Mouse (Mus musculus) spleen, postnatal 0 days (tissue): Measurements from ENCODE around the gene Cd22. TPM values are rescaled to one million over a fixed set of nuclear protein-coding genes. Genes with fewer than 3 reads are reported as not detected.

ENCODE experiments used
- polyA plus RNA-seq: library from polyadenylated mRNA; unstranded; fragments of >200 nt; fragmentation: Nextera tagmentation; extraction: Ambion mirVana; gene quantifications from 2 replicates; pipeline ENCODE4 v1.2.1, GENCODE M21; 2015

The Cd22 gene
- 3.1 and 3.2 TPM in 2 replicates for polyA plus RNA-seq

DNA sequence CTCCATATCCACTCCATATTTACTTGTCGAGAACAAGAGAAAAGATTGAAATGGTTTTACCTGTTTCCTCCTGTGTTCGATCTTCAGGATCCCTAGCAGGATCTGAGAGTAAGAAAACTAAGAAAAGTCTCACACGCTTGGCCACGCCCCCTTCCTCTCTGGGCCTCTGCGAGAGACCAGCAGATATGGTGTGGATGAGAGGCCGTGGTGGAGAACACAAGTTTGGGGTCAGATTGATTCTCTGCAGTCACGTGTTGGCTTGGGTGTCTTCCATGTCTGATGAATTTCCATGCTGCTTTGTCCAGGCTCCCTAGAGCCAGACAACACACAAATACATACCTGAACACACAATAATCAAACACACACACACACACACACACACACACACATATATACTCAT, at the start of gene Cd22:
Gene Cd22, minus strand, starts transcription at position 167 of the 400 bp plus-strand sequence.

DNA sequence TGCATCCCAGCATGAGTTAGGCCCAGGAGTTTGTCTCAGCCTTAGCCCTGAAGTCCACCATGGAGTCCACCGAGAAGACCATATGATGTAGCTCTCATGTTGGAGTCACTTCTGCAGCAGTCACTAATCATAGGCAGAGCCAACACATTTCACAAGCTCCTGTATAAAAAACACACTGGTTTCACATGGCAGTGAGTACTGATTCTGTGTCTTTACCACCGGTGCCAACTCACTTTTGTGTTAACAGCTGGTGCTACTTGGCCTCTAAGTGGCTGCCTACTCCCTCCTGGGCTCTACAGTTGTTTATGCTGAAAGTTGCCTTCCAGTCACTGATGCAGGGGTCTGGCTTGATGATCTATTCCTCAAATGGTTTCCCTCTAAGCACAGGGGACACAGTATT, 44.4 kb upstream of the Cd22 start, which contains the start of gene Hamp2:
Gene Hamp2, minus strand, starts transcription at position 101 of the 400 bp plus-strand sequence.

DNA sequence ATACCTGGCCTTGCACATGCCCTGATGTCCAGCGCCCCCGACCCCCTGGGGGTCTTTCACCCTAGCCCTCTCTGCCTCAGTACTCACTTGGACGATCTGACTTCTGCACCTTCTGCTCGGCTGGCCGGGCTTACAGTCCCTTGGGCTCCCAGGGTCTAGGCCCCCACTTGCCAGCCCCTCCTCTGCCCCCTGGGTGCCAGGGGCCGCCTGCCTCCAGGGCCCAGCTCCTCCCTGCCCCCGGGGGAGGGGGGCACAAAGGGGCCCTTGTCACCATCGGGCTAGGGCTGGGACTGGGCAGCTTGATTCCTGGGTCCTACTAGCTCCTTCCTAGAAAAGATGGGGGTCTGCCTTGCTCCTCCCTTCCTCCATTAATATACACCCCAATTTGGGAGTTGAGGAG, 34.6 kb upstream of the Cd22 start, which contains the start of gene Mag:
Gene Mag, minus strand, starts transcription at position 142 of the 400 bp plus-strand sequence.

DNA sequence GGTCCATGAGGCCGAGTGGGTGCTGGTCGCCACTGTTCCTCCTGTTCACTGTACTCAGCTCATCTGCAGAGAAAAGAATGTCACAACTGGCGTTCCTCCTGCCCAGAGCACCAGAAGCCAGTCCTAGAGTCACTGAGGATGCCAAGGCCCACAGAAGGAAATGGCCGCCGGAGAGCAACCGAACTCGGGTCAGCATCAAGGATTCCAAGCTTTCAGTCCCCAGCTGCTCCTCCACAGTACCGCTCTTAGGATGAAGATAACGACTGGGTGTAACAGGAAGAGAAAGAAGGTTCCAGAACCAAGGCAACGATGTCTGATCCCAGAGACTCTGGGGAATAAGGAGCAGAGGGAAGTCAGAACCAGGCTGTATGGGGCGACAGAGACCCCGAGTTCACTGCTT, 18.7 kb downstream of the Cd22 start, which contains the start of gene Ffar1:
Gene Ffar1, minus strand, starts transcription at position 101 of the 400 bp plus-strand sequence.

DNA sequence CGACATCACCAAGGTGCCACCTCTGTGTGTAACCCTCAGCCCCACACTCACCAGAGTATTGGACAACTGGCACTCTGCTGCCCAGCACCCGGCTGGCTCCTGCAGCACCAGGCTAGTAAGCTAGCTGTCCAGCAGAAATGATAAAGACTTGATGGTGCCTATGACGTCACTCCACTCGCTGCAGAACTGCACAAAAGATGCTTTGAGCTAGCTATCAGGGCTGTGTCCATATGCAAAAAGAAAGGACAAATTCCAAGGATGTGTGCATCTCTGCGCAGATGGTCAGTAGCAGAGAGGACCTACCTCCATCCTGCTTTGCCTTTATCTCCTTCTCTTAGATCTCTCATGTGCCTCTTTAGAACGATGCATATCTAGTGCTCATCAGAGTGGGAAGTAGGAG, 24.1 kb downstream of the Cd22 start, which contains the start of gene Ffar3:
Gene Ffar3, minus strand, starts transcription at position 101 of the 400 bp plus-strand sequence.

DNA sequence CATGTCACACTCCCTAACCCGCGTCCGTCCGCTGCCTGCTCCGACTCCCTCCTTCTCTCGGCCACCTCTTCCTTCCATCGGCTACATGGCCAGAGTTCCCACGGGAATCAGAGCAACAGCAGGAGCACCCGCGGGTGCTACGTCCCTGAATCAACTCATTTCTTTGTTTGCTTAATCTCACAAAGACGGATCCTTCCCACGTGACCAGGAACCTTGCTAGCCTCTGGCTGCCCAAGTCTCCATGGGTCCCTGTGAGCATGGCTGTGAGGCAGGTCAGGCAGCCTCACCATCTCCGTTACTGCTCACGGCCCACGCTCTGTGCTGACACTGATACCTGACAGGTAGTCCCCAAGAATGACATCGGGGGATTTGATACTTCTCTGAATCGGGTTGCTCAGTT, 56.5 kb downstream of the Cd22 start, which contains the start of gene Ffar2:
Gene Ffar2, minus strand, starts transcription at position 101 of the 400 bp plus-strand sequence.

Other genes starting within 250 kb of the Cd22 start
- not detected in 2 replicates for gene Etv2, start 244.5 kb downstream of the Cd22 start, polyA plus RNA-seq
- 69.8 and 70.7 TPM in 2 replicates for gene Rbm42, start 230.0 kb downstream of the Cd22 start, polyA plus RNA-seq
- gene Haus5, start 215.3 kb downstream of the Cd22 start, polyA plus RNA-seq: 41.0 and 45.0 TPM in 2 replicates
- gene Pmis2, start 208.7 kb downstream of the Cd22 start, polyA plus RNA-seq: not detected in 2 replicates
- 0.49 and 1.6 TPM in 2 replicates for gene 2200002J24Rik, start 181.4 kb downstream of the Cd22 start, polyA plus RNA-seq
- 1.3 and 1.6 TPM in 2 replicates for gene Atp4a, start 168.1 kb downstream of the Cd22 start, polyA plus RNA-seq
- gene Tmem147, start 150.8 kb downstream of the Cd22 start, polyA plus RNA-seq: 128 and 142 TPM in 2 replicates
- gene Gapdhs, start 136.7 kb downstream of the Cd22 start, polyA plus RNA-seq: 0.25 and 0.27 TPM in 2 replicates
- gene Sbsn, start 128.9 kb downstream of the Cd22 start, polyA plus RNA-seq: 2.2 and 4.9 TPM in 2 replicates
- 25.5 and 26.9 TPM in 2 replicates for gene Dmkn, start 116.6 kb downstream of the Cd22 start, polyA plus RNA-seq
- gene Krtdap, start 92.4 kb downstream of the Cd22 start, polyA plus RNA-seq: 1.9 and 2.6 TPM in 2 replicates
- gene Ffar2, start 56.6 kb downstream of the Cd22 start, polyA plus RNA-seq: 1.7 and 2.7 TPM in 2 replicates
- not detected in 2 replicates for gene Ffar3, start 24.2 kb downstream of the Cd22 start, polyA plus RNA-seq
- 0.18 and 0.27 TPM in 2 replicates for gene Ffar1, start 18.8 kb downstream of the Cd22 start, polyA plus RNA-seq
- gene Mag, start 34.5 kb upstream of the Cd22 start, polyA plus RNA-seq: 0.58 and 0.81 TPM in 2 replicates
- gene Hamp2, start 44.3 kb upstream of the Cd22 start, polyA plus RNA-seq: not detected in 2 replicates
- gene Hamp, start 63.7 kb upstream of the Cd22 start, polyA plus RNA-seq: not detected in 2 replicates
- gene Usf2, start 76.5 kb upstream of the Cd22 start, polyA plus RNA-seq: 17.9 and 18.0 TPM in 2 replicates
- gene Lsr, start 93.1 kb upstream of the Cd22 start, polyA plus RNA-seq: 3.7 and 4.4 TPM in 2 replicates
- gene Fam187b, start 93.4 kb upstream of the Cd22 start, polyA plus RNA-seq: 0.67 and 0.72 TPM in 2 replicates
- 98.3 and 112 TPM in 2 replicates for gene Fxyd5, start 162.1 kb upstream of the Cd22 start, polyA plus RNA-seq
- gene Fxyd7, start 171.1 kb upstream of the Cd22 start, polyA plus RNA-seq: 0.33 TPM in 1 of 2 replicates, not detected in the other
- gene Fxyd1, start 176.9 kb upstream of the Cd22 start, polyA plus RNA-seq: 41.4 and 53.4 TPM in 2 replicates
- gene Lgi4, start 179.0 kb upstream of the Cd22 start, polyA plus RNA-seq: 0.32 TPM in 1 of 2 replicates, not detected in the other
- gene Fxyd3, start 196.4 kb upstream of the Cd22 start, polyA plus RNA-seq: 23.8 and 24.8 TPM in 2 replicates
- gene Hpn, start 234.9 kb upstream of the Cd22 start, polyA plus RNA-seq: 14.4 and 18.3 TPM in 2 replicates
- gene Scn1b, start 246.7 kb upstream of the Cd22 start, polyA plus RNA-seq: 3.4 and 4.9 TPM in 2 replicates